Mouse (Mus musculus) brain, embryonic 18.5 days (tissue): ENCODE results near the gene Dctpp1.

Source experiments
- DNase-seq: peaks from one replicate; pipeline ENCODE4 v3.0.0-alpha.2; 2012; ENCODE audit warnings: low read depth, low spot score

Dctpp1 gene

GRCm38 (mm10) chr7:127231826-127232621 lies 28.5 kb downstream of the Dctpp1 start:
- DNase-seq, result no peak

GRCm38 (mm10) chr7:127231376-127231775 lies 29.1 kb downstream of the Dctpp1 start:
- no peak for DNase-seq

- DNase-seq, result no peak
Observed at GRCm38 (mm10) chr7:127228615-127229303, 31.8 kb downstream of the Dctpp1 start.

- no peak for DNase-seq
Observed at GRCm38 (mm10) chr7:127225147-127225995, 35.1 kb downstream of the Dctpp1 start.

GRCm38 (mm10) chr7:127224616-127225015 lies 35.9 kb downstream of the Dctpp1 start:
- DNase-seq, result no peak

- DNase-seq, result no peak
Observed at GRCm38 (mm10) chr7:127223515-127224478, 36.7 kb downstream of the Dctpp1 start.

- no peak for DNase-seq
Observed at GRCm38 (mm10) chr7:127223106-127223505, 37.4 kb downstream of the Dctpp1 start.

GRCm38 (mm10) chr7:127220440-127220839 lies 40.1 kb downstream of the Dctpp1 start:
- DNase-seq, result no peak

GRCm38 (mm10) chr7:127218670-127219069 lies 41.8 kb downstream of the Dctpp1 start:
- no peak for DNase-seq

- DNase-seq, result no peak
Observed at GRCm38 (mm10) chr7:127217901-127218642, 42.4 kb downstream of the Dctpp1 start.

GRCm38 (mm10) chr7:127217475-127217874 lies 43.0 kb downstream of the Dctpp1 start:
- DNase-seq, result no peak

GRCm38 (mm10) chr7:127216307-127216706 lies 44.2 kb downstream of the Dctpp1 start:
- no peak for DNase-seq

- DNase-seq, result no peak
Observed at GRCm38 (mm10) chr7:127214981-127215871, 45.3 kb downstream of the Dctpp1 start.

GRCm38 (mm10) chr7:127214521-127214920 lies 46.0 kb downstream of the Dctpp1 start:
- DNase-seq, result no peak

GRCm38 (mm10) chr7:127213930-127214329 lies 46.6 kb downstream of the Dctpp1 start:
- no peak for DNase-seq

- no peak for DNase-seq
Observed at GRCm38 (mm10) chr7:127213485-127213884, 47.0 kb downstream of the Dctpp1 start.

- DNase-seq, result no peak
Observed at GRCm38 (mm10) chr7:127212432-127213250, 47.9 kb downstream of the Dctpp1 start.

GRCm38 (mm10) chr7:127211014-127211745 lies 49.3 kb downstream of the Dctpp1 start:
- DNase-seq, result no peak
